Mouse (Mus musculus) spleen, adult 2 months (tissue): ENCODE data around the gene Emilin2. TPM values are rescaled to one million over a fixed set of nuclear protein-coding genes. Genes with fewer than 3 reads are reported as not detected.

Experiments
- DNase-seq, 2 experiments: peaks; one replicate each; pipeline versions ENCODE4 v3.0.0 to v3.0.0-alpha.2; 2012 to 2021; ENCODE audit warnings: low spot score in 2 of 2, low read depth in 1 of 2
- H3K27ac ChIP-seq: fragments of 200-500 bp; 2 replicates; pipeline ENCODE4 v1.5.1; 2012; ENCODE audit warnings: low read length, inconsistent platforms; ENCODE audit not compliant: insufficient read depth
- H3K27me3 ChIP-seq: fragments of 200-500 bp; 2 replicates; pipeline ENCODE4 v1.6.1; 2012; ENCODE audit warnings: mild to moderate bottlenecking, moderate library complexity, low read length, inconsistent platforms; ENCODE audit not compliant: control insufficient read depth, insufficient read depth
- H3K36me3 ChIP-seq: fragments of 200-500 bp; 2 replicates; pipeline ENCODE4 v1.6.1; 2012; ENCODE audit warnings: mild to moderate bottlenecking, low read length, inconsistent platforms; ENCODE audit not compliant: control insufficient read depth, insufficient read depth
- H3K4me1 ChIP-seq: fragments of 200-500 bp; 2 replicates; pipeline ENCODE4 v1.6.1; 2011; ENCODE audit warnings: inconsistent platforms; ENCODE audit not compliant: control insufficient read depth, insufficient read depth, insufficient read length
- H3K4me3 ChIP-seq: fragments of 200-500 bp; 2 replicates; pipeline ENCODE4 v1.5.1; 2011; ENCODE audit warnings: mild to moderate bottlenecking, inconsistent platforms; ENCODE audit not compliant: insufficient read depth, insufficient read length; ENCODE audit errors: extremely low read depth
- CTCF ChIP-seq: fragments of 200-500 bp; IDR thresholded peaks from 2 replicates; pipeline ENCODE4 v1.5.1; 2011; ENCODE audit warnings: mild to moderate bottlenecking, inconsistent platforms; ENCODE audit not compliant: insufficient read depth, insufficient read length, insufficient replicate concordance; ENCODE audit errors: extremely low read depth
- POLR2A ChIP-seq: fragments of 200-500 bp; IDR thresholded peaks from 2 replicates; pipeline ENCODE4 v1.6.1; 2011; ENCODE audit warnings: low read depth, low read length, inconsistent platforms
- WGBS: fragments of 180-500 bp; shearing (Covaris S2); methylation state at CpG from one replicate; pipeline ENCODE4 v1.1.7; 2018; 5-methylcytosine and 5-hydroxymethylcytosine counted together
- polyA plus RNA-seq: library from polyadenylated mRNA; depleted of rRNA; stranded (reverse); fragments of >200 nt; gene quantifications from 2 replicates; pipeline ENCODE4 v1.2.3, GENCODE M21; 2012

Gene Emilin2
- polyA plus RNA-seq, 1 experiment: 20.0 TPM

DNA sequence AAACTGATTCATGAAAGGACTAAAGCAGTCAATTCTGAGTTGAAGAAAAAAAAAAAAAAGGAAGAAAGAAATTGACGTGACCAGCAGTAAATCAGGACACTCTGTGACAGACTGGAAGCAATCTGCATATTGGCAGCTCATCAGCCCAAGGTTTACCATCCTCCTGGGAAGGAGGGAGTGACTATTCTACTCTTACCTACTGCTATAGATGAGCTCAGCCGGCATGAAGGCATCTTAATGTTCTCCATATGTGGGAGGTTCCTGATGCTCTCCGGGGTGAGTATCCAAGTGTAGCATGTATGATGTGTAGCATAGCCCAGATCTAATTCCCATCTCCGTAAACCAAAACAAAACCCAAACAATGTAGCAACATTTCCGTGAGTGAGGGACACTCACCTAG lies 10.4 kb downstream of the Emilin2 start:
- 84% methylated on average over 5 of the region's 5 CpGs for WGBS
- H3K27me3 ChIP-seq: no peaks in the 10 kb centered on the region
- TF ChIP-seq CTCF (no peak), POLR2A (no peak)
- no peaks in the 10 kb centered on the region for H3K36me3 ChIP-seq
- no peak overlapping the region for H3K27ac ChIP-seq
- no peak for DNase-seq
- no peaks in the 10 kb centered on the region for H3K4me1 ChIP-seq
- H3K4me3 ChIP-seq: no peak overlapping the region

DNA sequence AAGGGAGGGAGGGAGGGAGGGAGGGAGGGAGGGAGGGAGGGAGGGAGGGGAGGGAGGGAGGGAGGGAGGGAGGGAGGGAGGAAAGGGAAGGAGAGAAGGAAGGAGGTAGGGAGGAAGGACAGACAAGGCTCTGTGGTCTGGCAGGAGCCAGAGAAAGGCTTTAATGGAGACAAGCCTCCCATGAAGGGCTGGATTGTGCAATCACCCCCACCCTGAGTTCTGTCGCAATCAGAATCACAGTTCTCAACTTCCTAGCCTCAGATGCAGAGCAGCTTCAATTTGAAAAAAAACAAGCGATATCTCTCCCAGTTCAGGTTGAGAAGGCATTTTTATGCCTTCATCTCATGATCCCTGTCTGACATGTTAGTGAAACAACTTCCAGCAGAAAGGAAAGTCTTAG lies 11.4 kb downstream of the Emilin2 start:
- no peak for TF ChIP-seq POLR2A
- no peak for TF ChIP-seq CTCF
- Histone ChIP-seq H3K4me3 (no peak overlapping the region), H3K4me1 (no peaks in the 10 kb centered on the region), H3K27ac (peak overlapping the region; percentile 34; the same call in 1 of the 2 replicates), H3K36me3 (no peaks in the 10 kb centered on the region), H3K27me3 (no peaks in the 10 kb centered on the region)
- DNase-seq: no peak
- WGBS: 48% methylated on average over 2 of the region's 2 CpGs

DNA sequence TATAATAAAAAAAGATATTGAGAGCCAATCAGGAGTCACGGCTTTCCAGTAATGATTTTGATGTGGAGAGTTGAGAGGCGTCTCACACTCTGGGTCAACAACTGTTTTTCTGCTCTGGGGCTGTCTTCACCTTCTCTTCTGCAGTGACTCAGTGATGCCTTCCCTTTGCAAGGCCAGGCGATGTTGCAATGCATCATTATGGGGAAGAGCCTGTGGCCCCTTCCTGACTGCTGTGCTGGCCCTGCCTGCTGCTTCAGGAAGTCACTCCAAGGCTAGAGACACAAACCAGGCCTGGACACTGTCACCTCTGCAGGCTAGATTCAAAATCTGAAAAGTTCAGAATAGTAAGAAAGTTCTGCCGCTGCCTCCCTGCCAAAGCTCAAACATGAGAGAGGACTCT lies 11.9 kb downstream of the Emilin2 start:
- no peaks in the 10 kb centered on the region for H3K4me1 ChIP-seq
- H3K4me3 ChIP-seq: no peak overlapping the region
- TF ChIP-seq CTCF (no peak), POLR2A (no peak)
- 81% methylated on average over 4 of the region's 4 CpGs for WGBS
- H3K36me3 ChIP-seq: no peaks in the 10 kb centered on the region
- no peaks in the 10 kb centered on the region for H3K27me3 ChIP-seq
- no peak overlapping the region for H3K27ac ChIP-seq
- no peak for DNase-seq

DNA sequence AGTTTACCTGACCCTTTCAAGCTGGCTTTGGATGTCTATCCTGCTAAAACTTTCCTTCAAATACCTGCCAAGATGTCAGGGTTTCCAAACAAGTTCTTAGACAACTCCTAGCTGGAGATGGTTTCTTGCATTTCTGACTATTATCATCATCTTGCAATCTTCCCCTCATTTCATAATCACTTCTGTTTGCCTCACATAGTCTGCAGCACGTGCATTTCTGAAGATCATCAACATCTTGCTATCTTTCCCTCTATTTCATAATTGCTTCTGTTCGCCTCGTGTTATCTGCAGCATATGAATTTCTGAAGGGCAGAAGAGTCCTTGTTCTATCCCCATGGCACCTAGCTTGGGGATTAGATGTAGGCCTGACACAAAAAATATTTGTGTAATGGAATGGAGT lies 17.2 kb downstream of the Emilin2 start:
- no peak for DNase-seq
- no peaks in the 10 kb centered on the region for H3K27me3 ChIP-seq
- TF ChIP-seq CTCF (no peak), POLR2A (no peak)
- H3K4me1 ChIP-seq: no peaks in the 10 kb centered on the region
- WGBS: 79% methylated on average over 3 of the region's 3 CpGs
- no peak overlapping the region for H3K27ac ChIP-seq
- no peaks in the 10 kb centered on the region for H3K36me3 ChIP-seq
- no peak overlapping the region for H3K4me3 ChIP-seq

DNA sequence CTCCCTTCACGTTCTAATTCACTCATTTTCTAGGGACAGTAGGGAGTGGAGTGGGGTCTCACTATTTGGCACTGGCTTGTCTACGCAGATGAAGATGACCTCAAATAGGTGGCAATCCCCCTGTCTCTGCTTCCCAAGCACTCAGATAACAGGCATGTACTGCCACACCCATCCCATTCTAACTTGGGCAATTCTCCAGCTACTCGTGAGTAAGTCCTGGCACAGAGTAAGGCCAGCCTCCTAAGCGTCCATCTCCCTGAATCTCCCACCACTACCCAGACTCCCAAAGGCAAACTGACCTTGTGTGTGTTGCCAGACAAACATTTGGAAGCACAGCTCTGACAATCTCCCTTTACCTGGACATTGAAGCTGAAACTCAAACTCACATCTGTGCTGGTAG lies 18.9 kb downstream of the Emilin2 start:
- Histone ChIP-seq H3K4me3 (no peak overlapping the region), H3K27me3 (no peaks in the 10 kb centered on the region), H3K27ac (no peak overlapping the region), H3K36me3 (no peaks in the 10 kb centered on the region), H3K4me1 (no peaks in the 10 kb centered on the region; the same call in 1 of the 2 replicates)
- TF ChIP-seq POLR2A (no peak), CTCF (no peak)
- no peak for DNase-seq
- 81% methylated on average over 4 of the region's 4 CpGs for WGBS

DNA sequence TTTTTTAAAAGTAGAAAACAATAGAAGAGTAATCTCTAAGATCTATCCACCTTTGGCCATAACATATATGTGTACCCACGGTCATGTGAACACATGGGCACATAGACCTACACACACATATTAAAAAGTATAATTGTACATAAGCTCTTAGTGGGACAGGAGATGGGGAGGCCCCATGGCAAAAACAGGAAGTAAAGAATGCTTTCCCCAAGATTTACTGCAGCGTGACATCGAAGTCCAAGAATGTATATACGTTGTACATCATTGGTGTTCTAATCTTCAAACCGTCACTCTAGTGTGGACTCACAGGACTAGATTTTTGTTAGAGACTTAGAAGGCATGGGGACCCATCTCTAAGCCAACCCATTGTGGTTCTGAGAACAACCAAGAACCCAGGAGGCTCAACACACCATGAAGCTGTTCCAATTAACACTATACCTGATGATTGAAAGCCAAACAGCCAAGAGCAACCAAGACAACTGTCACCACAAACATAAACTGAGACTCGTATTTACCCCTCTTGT lies 19.8 kb downstream of the Emilin2 start:
- no peaks in the 10 kb centered on the region for H3K27me3 ChIP-seq
- no peak overlapping the region for H3K4me3 ChIP-seq
- WGBS: 56% methylated on average over 6 of the region's 6 CpGs
- H3K27ac ChIP-seq: no peak overlapping the region
- peaks cover 5% of the 10 kb centered on the region; the same call in 1 of the 2 replicates for H3K4me1 ChIP-seq
- no peak for TF ChIP-seq CTCF
- TF ChIP-seq POLR2A: no peak
- no peaks in the 10 kb centered on the region for H3K36me3 ChIP-seq
- no peak for DNase-seq
